Mouse (Mus musculus) lung, embryonic 15.5 days (tissue): ENCODE data around the gene Macrod1. TPM values are rescaled to one million over a fixed set of nuclear protein-coding genes. Genes with fewer than 3 reads are reported as not detected.
A peak's percentile ranks its signal among the peaks of the same experiment; 100 is the strongest.

ENCODE experiments used
- ATAC-seq: fragments of 200-750 bp; cut with Nextera tagmentation; 2 replicates; pipeline ENCODE4 v1.8.0; 2017; ENCODE audit warnings: moderate number of reproducible peaks, borderline replicate concordance; ENCODE audit not compliant: low FRiP score, low TSS enrichment; ENCODE audit errors: extremely low read depth
- H3K27ac ChIP-seq: fragments of 300-500 bp; sonication (generic); 2 replicates; pipeline ENCODE4 v1.5.1; 2015; ENCODE audit warnings: moderate library complexity, mild to moderate bottlenecking, inconsistent platforms
- H3K27me3 ChIP-seq: fragments of 300-500 bp; sonication (generic); 2 replicates; pipeline ENCODE4 v1.6.1; 2015; ENCODE audit warnings: inconsistent platforms
- H3K36me3 ChIP-seq: fragments of 300-500 bp; sonication (generic); 2 replicates; pipeline ENCODE4 v1.6.1; 2015; ENCODE audit warnings: inconsistent platforms
- H3K4me1 ChIP-seq: fragments of 300-500 bp; sonication (generic); 2 replicates; pipeline ENCODE4 v1.6.1; 2015; ENCODE audit warnings: inconsistent platforms
- H3K4me2 ChIP-seq: fragments of 300-500 bp; sonication (generic); 2 replicates; pipeline ENCODE4 v1.6.1; 2015; ENCODE audit warnings: inconsistent platforms, mild to moderate bottlenecking, moderate library complexity
- H3K4me3 ChIP-seq: fragments of 300-500 bp; sonication (generic); 2 replicates; pipeline ENCODE4 v1.5.1; 2015; ENCODE audit warnings: mild to moderate bottlenecking, inconsistent platforms
- H3K9ac ChIP-seq: fragments of 300-500 bp; sonication (generic); 2 replicates; pipeline ENCODE4 v1.6.1; 2015; ENCODE audit warnings: inconsistent platforms
- H3K9me3 ChIP-seq: fragments of 300-500 bp; sonication (generic); 2 replicates; pipeline ENCODE4 v1.6.1; 2016; ENCODE audit warnings: inconsistent platforms
- WGBS: fragments of 180-500 bp; shearing (Covaris S2); methylation state at CpG from one replicate; pipeline ENCODE4 v1.1.7; 2015; 5-methylcytosine and 5-hydroxymethylcytosine counted together
- polyA plus RNA-seq: library from polyadenylated mRNA; unstranded; fragments of >200 nt; fragmentation: Nextera tagmentation; extraction: Ambion mirVana; gene quantifications from 2 replicates; pipeline ENCODE4 v1.2.1, GENCODE M21; 2015

Macrod1 gene
- polyA plus RNA-seq, 1 experiment from 2014 or later = 14.2 TPM

DNA sequence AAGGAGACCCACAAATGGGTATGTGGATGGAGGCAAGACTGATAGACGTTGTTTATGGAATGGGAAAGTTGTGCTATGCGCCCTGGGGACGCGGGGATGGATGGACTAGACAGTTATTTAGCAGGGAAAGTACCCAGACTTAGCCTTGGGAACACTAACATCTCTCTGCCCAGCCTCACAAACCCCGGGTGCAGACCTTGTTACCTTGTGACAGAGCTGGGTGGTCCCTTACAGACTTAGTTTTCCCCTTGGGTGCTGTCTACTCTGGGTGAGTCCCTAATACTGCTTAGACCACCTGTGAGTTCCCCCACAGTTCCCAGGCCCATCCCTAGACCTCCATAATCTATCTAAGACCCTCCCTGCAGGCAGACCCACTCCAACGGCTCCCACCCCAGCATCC is 110.2 kb downstream of the Macrod1 start:
- H3K9ac ChIP-seq = no peak overlapping the region
- H3K9me3 ChIP-seq = no peaks in the 10 kb centered on the region
- no peaks in the 10 kb centered on the region for H3K36me3 ChIP-seq
- 11% methylated on average over 6 of the region's 6 CpGs for WGBS
- H3K4me3 ChIP-seq = no peak overlapping the region
- no peak overlapping the region for H3K27ac ChIP-seq
- H3K4me2 ChIP-seq = no peak overlapping the region
- no peak for ATAC-seq
- peaks cover 70% of the 10 kb centered on the region for H3K27me3 ChIP-seq
- H3K4me1 ChIP-seq = peaks cover 31% of the 10 kb centered on the region

DNA sequence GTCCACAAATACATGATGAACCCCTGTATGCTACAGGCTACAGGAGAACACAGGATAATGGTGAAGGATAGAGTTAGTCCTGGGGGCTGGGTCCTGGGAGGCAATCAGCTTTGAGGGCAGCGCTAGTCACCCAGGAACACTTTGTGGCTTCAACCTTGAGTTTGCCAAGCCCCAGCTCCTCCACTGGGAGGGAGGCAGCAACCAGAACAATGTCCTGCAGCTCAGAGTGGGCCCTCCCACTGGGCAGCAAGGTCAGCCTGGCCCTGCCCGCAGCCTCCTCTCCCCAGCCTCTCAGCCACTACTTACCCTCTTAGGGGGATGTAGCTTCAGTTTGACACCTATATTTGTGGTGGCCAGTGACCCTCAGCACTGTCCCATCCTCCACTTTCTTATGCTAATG is 111.8 kb downstream of the Macrod1 start:
- no peak for ATAC-seq
- Histone ChIP-seq H3K27me3 (peaks cover 58% of the 10 kb centered on the region), H3K4me1 (peaks cover 40% of the 10 kb centered on the region), H3K4me3 (no peak overlapping the region), H3K36me3 (no peaks in the 10 kb centered on the region), H3K27ac (no peak overlapping the region), H3K9me3 (no peaks in the 10 kb centered on the region), H3K4me2 (no peak overlapping the region), H3K9ac (no peak overlapping the region)
- 62% methylated on average over 2 of the region's 2 CpGs for WGBS

DNA sequence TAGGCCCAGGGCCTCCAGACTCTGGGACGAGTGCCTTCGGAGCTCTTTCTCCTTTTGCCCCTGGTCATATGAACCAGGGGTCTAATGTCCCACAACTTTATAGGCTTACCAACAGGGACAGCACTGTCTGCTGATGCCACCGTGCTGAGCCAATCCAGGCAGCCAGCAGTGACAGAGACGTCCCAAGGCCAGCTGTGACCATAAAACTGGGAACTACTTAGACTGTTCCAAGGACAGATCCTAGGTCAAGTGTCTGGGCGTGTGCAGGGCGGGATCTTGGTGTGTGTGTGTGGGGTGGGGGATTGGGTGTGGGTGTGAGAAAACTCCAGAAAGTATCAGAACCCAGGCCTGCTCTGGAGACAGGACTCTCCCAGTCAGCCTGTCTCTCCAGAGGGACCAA is 114.3 kb downstream of the Macrod1 start:
- peaks cover 24% of the 10 kb centered on the region for H3K4me1 ChIP-seq
- WGBS = 74% methylated on average over 6 of the region's 6 CpGs
- H3K9me3 ChIP-seq = no peaks in the 10 kb centered on the region
- H3K4me3 ChIP-seq = no peak overlapping the region
- no peak for ATAC-seq
- peaks cover 33% of the 10 kb centered on the region for H3K27me3 ChIP-seq
- no peak overlapping the region for H3K9ac ChIP-seq
- no peak overlapping the region for H3K4me2 ChIP-seq
- H3K27ac ChIP-seq = no peak overlapping the region
- H3K36me3 ChIP-seq = no peaks in the 10 kb centered on the region

DNA sequence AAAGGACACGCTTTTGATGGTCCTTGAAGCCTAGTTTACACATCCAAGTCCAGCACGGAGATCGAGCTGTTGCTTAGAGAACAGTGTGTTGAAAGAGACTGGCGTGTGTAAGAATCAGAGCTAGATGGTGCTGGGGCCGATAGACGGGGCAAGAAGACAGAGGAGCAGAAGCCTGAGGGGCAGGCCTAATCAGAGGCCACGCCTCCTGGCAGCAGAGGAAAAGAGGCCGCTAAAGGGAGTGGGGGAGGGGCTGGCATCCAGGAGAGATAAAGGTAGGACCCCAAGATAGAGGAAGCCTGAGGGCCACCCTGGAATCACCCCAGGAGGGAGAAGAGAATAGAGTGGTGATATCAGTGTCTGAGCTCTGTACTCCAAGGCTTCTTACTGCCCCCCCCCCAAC is 114.8 kb downstream of the Macrod1 start:
- H3K27me3 ChIP-seq = peaks cover 28% of the 10 kb centered on the region
- H3K9me3 ChIP-seq = no peaks in the 10 kb centered on the region
- no peak overlapping the region for H3K4me2 ChIP-seq
- ATAC-seq = no peak
- H3K9ac ChIP-seq = no peak overlapping the region
- no peak overlapping the region for H3K27ac ChIP-seq
- peaks cover 24% of the 10 kb centered on the region for H3K4me1 ChIP-seq
- WGBS = 6% methylated on average over 8 of the region's 8 CpGs
- no peak overlapping the region for H3K4me3 ChIP-seq
- H3K36me3 ChIP-seq = no peaks in the 10 kb centered on the region

DNA sequence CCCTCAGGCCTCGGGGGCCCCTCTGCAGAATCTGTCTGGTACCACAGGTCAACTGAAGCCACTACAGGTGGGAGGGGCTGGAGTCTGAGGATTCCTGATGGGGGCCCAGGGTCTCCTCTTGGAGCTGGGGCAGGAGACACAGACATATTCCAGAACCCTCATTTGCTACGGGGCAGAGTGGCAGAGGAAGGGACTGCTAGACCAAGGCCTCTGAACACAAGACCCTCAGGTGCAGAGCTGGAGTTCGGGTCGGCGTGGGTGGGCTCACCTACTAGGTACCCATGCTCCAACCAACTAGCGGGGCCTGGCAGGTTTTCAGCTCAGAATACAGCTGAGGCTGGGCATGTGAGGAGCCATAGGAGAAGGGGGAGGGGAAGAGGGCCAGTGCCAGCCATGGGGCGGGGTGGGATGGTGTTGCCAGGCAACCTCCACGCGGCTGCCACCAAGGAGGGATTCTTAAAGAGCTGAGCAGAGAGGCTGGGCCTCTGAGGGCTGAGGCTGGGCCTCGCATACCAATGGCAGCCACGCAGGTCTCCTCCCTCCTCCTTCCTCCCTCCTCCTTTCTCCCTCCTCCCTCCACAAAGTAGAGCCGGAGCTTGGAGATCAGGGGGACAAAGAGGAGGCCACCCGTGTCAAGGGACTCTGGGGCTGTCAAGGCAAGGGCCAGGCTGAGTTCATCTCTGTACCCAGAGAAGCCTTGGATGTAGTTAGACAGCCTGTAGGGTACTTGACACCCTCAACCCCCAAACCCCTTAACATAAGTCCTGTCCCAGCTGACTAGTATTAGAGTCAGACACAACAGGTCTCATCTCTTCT is 115.6 kb downstream of the Macrod1 start:
- Histone ChIP-seq H3K4me1 (peaks cover 23% of the 10 kb centered on the region), H3K36me3 (no peaks in the 10 kb centered on the region), H3K4me3 (no peak overlapping the region), H3K27ac (no peak overlapping the region), H3K9me3 (no peaks in the 10 kb centered on the region), H3K27me3 (peaks cover 20% of the 10 kb centered on the region), H3K9ac (no peak overlapping the region), H3K4me2 (no peak overlapping the region)
- 19% methylated on average over 13 of the region's 13 CpGs for WGBS
- ATAC-seq = peak; percentile 79

DNA sequence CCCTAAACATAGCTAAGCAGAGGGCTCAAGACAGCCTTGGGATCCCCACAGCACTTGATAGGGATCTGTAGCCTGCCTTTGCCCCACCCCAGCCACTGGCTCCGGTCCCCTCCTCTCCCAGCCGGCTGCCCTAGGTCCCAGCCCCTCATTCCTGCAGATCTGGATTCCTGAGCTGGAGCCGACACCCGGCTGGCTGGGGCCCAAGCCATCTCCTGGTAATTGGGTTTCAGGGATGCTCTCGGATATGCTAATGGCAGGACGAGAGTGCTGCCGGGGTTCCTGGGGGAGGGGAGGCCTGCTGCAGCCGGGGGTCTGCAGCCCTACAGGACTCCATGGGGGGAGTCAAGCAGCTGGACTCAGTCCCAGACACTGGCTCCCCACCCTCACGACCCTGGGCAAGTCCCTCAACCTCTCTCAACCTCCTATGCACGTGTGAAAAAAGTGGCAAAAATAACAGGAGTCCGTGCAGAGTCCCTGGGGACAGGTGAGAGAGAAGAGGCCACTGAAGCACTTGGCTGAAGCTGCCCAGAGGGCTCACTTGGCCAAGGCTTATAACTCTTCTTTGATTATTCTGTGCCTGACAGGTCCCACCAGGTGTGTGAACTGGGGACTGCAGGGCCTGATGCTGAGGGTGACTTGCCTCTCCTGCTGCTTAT is 119.6 kb downstream of the Macrod1 start:
- WGBS = 9% methylated on average over 11 of the region's 11 CpGs
- Histone ChIP-seq H3K36me3 (no peaks in the 10 kb centered on the region), H3K4me2 (no peak overlapping the region), H3K4me1 (peaks cover 28% of the 10 kb centered on the region), H3K27me3 (peaks cover 13% of the 10 kb centered on the region; the same call in 1 of the 2 replicates), H3K4me3 (no peak overlapping the region), H3K27ac (no peak overlapping the region), H3K9ac (no peak overlapping the region), H3K9me3 (no peaks in the 10 kb centered on the region)
- no peak for ATAC-seq

DNA sequence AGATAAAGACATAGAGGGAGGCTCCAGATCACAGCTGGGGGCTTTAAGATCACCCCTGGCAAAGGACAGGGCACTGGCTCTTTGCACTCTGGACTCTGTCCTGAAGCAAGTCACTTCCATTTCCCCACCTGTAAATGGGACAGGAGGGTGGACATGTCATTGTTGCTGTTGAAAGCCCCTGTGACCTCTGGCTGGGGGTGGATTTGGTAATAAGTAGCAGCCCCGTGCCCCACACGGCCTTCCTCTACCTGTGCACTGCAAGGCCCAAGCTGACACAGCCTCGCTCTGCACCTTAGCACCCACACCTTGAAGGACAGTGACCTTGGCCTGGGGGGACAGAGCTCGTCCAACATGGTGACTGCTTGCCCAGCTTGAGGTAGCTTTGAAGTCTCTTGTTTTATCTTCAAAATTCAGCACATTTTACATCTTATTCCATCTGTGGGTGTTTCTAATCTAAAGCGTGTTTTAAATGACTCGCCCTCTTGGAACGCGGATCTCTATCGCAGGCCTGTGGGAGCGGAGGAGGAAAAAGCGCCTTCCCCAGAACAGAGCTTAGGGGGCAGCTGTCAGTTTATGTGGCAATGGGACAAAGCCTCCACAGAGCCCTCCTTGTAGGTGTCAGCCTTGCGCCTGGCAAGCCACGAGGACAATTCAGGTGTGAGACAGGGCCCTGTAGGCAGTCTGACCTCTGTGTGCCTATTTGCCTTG is 121.3 kb downstream of the Macrod1 start:
- Histone ChIP-seq H3K4me2 (no peak overlapping the region), H3K4me1 (peaks cover 26% of the 10 kb centered on the region), H3K27me3 (peaks cover 23% of the 10 kb centered on the region), H3K9ac (no peak overlapping the region), H3K9me3 (no peaks in the 10 kb centered on the region), H3K36me3 (no peaks in the 10 kb centered on the region), H3K4me3 (no peak overlapping the region), H3K27ac (no peak overlapping the region)
- no peak for ATAC-seq
- WGBS = 44% methylated on average over 13 of the region's 13 CpGs

DNA sequence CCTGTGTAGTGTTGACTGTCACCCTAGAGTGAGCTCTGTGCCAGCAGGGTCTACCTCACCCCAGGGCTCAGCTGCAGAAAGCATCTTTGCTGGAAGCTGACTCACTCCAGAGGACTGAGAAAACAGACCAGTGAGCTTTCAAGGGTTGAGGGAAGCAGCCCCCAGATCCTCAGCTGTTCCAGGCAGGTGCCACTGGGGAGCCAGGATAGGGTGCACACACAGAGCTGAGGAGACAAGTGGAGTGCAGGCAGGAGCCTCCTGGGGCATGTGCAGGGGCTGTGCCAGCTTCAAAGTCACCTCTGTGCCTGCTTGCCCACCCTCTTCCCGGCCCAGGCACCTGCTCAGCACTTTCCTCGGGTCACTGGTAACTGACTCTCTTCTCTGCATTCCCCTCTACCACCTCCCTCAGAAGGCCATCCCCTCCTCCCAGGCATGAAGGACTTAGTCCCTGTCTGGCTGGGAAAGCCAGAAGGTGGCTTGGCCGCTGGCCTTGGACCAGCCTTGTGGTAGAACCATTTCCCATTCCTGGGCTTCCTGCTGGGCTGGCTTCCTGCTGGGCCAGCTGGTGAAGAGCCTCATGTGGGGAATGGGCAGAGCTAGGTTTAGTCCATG is 122.3 kb downstream of the Macrod1 start:
- Histone ChIP-seq H3K36me3 (no peaks in the 10 kb centered on the region), H3K4me2 (no peak overlapping the region), H3K4me3 (no peak overlapping the region), H3K27ac (no peak overlapping the region), H3K27me3 (peaks cover 32% of the 10 kb centered on the region), H3K9ac (no peak overlapping the region), H3K4me1 (peaks cover 26% of the 10 kb centered on the region), H3K9me3 (no peaks in the 10 kb centered on the region)
- 36% methylated on average over 3 of the region's 3 CpGs for WGBS
- ATAC-seq = no peak

DNA sequence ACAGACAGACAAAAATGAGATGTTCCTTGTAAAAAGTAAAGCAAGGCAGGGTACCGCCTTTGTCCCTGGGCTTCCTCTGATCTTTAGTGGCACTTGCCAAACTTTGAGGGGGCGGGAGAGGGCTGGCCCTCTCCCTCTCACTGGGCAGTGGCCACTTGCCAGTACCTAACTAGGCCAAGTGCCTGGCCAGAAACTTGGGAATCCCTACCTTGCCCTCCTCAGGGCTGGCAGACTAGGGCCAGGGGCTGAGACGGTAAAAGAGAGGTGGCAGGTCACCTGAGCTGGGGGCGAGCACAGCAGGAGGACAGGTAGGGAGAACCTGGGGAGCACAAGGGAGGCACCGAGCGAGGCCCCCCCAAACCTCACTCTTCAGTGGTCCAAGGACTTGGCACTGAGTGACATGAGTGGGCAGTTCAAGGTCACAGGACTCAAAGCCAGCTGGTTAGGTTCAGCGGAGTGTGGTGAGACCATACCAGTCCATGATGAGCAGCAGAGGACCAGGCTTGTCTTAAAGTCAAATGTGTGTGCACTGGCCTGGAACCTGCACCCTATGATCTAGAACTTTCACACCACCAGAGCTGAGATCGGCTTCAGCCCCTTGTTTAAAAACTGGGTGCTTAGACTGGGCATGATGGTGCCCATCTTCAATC is 124.3 kb downstream of the Macrod1 start:
- no peak overlapping the region for H3K4me3 ChIP-seq
- no peak for ATAC-seq
- peaks cover 42% of the 10 kb centered on the region for H3K27me3 ChIP-seq
- H3K36me3 ChIP-seq = no peaks in the 10 kb centered on the region
- H3K9ac ChIP-seq = no peak overlapping the region
- no peak overlapping the region for H3K4me2 ChIP-seq
- H3K27ac ChIP-seq = no peak overlapping the region
- H3K9me3 ChIP-seq = no peaks in the 10 kb centered on the region
- peaks cover 26% of the 10 kb centered on the region for H3K4me1 ChIP-seq
- 79% methylated on average over 8 of the region's 8 CpGs for WGBS

DNA sequence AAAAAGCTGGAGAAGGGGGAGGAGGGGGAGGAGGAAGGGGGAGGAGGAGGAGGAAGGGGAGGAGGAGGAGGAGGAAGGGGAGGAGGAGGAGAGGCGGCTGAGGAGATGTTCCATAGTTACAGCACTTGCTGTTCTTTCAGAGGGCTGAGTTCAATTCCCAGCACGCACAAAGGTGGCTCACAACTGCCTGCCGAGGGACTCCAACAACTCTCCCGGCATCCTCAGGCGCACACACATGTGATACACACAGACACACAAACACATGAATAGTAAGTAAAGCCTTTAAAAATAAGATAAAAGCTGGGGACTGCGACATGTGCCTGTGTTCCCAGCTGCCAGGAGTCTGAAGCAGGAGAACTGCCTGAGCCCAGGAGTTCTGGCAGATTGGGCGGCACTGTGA is 124.9 kb downstream of the Macrod1 start:
- Histone ChIP-seq H3K27me3 (peaks cover 48% of the 10 kb centered on the region), H3K27ac (no peak overlapping the region), H3K4me1 (peaks cover 24% of the 10 kb centered on the region), H3K36me3 (no peaks in the 10 kb centered on the region), H3K9me3 (no peaks in the 10 kb centered on the region), H3K4me2 (no peak overlapping the region), H3K4me3 (no peak overlapping the region), H3K9ac (no peak overlapping the region)
- no peak for ATAC-seq
- 57% methylated on average over 7 of the region's 7 CpGs for WGBS

DNA sequence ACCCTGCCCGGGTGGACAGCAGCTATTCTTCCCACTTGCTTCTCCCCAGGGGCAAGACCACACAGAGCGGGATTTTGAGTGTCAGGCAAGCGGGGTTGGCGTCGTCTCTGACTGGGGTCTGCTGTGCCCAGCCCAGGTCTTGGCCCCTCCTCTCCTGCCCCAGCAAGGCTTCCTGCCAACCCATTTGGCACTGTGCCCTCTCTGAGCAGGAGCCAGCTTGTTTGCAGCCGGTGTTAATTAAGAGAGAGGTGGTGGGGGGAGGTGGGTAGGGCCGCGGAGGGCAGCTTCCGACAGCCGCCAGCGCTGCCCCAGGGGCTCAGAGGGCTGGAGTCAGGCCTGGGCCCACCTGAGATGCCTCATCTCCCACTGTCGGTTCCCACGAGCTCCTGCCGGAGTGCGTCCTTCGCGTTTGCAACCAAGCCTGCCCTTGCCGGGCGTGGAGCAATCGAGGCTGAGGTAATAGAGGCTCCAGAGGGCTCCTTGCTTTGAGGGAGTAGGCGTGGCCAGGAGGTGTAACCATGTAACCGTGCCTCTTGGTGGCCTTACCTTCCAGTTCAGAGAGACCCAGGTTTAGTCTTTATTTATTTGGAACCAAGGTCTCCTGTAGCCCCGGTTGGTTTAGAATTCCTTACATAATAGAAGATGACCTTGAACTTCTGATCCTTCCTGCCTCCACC is 125.8 kb downstream of the Macrod1 start:
- peaks cover 24% of the 10 kb centered on the region for H3K4me1 ChIP-seq
- ATAC-seq = peak; percentile 44; the same call in 1 of the 2 replicates
- peak overlapping the region; percentile 51 for H3K4me2 ChIP-seq
- H3K36me3 ChIP-seq = no peaks in the 10 kb centered on the region
- 0 out of 2 replicates have a peak overlapping the region, but pooled peaks have one; percentile 32 for H3K27ac ChIP-seq
- H3K9me3 ChIP-seq = no peaks in the 10 kb centered on the region
- H3K27me3 ChIP-seq = peaks cover 50% of the 10 kb centered on the region
- no peak overlapping the region for H3K9ac ChIP-seq
- WGBS = 4% methylated on average over 23 of the region's 23 CpGs
- peak overlapping the region; percentile 16; the same call in 1 of the 2 replicates for H3K4me3 ChIP-seq
